Mouse (Mus musculus): ENCODE measurements around the gene Pigq. TPM values are rescaled to one million over a fixed set of nuclear protein-coding genes. Genes with fewer than 3 reads are reported as not detected.

Pigq gene
- polyA plus RNA-seq, 1 experiment from 2014 or later: 59.7 TPM

Other genes starting within 250 kb of the Pigq start
- gene Gng13, start 227.8 kb downstream of the Pigq start, polyA plus RNA-seq (2015; fragmentation: Nextera tagmentation; extraction: Ambion mirVana): 1.9 TPM in 2 replicates
- 20.6 and 22.7 TPM in 2 replicates for gene Chtf18, start 217.5 kb downstream of the Pigq start, polyA plus RNA-seq (2015; fragmentation: Nextera tagmentation; extraction: Ambion mirVana)
- 15.8 and 19.4 TPM in 2 replicates for gene Rpusd1, start 217.3 kb downstream of the Pigq start, polyA plus RNA-seq (2015; fragmentation: Nextera tagmentation; extraction: Ambion mirVana)
- gene Mslnl, start 208.9 kb downstream of the Pigq start, polyA plus RNA-seq (2015; fragmentation: Nextera tagmentation; extraction: Ambion mirVana): 0.05 TPM in 2 replicates
- gene Msln, start 190.6 kb downstream of the Pigq start, polyA plus RNA-seq (2015; fragmentation: Nextera tagmentation; extraction: Ambion mirVana): 27.7 and 33.3 TPM in 2 replicates
- gene Narfl, start 171.2 kb downstream of the Pigq start, polyA plus RNA-seq (2015; fragmentation: Nextera tagmentation; extraction: Ambion mirVana): 33.6 and 34.6 TPM in 2 replicates
- 36.8 and 41.1 TPM in 2 replicates for gene Haghl, start 159.3 kb downstream of the Pigq start, polyA plus RNA-seq (2015; fragmentation: Nextera tagmentation; extraction: Ambion mirVana)
- gene Ccdc78, start 158.4 kb downstream of the Pigq start, polyA plus RNA-seq (2015; fragmentation: Nextera tagmentation; extraction: Ambion mirVana): 0.16 and 0.27 TPM in 2 replicates
- 111 and 112 TPM in 2 replicates for gene Fam173a, start 152.0 kb downstream of the Pigq start, polyA plus RNA-seq (2015; fragmentation: Nextera tagmentation; extraction: Ambion mirVana)
- not detected in 2 replicates for gene AC134908.4, start 149.3 kb downstream of the Pigq start, polyA plus RNA-seq (2015; fragmentation: Nextera tagmentation; extraction: Ambion mirVana)
- 34.6 and 37.0 TPM in 2 replicates for gene Metrn, start 147.8 kb downstream of the Pigq start, polyA plus RNA-seq (2015; fragmentation: Nextera tagmentation; extraction: Ambion mirVana)
- 2.2 and 2.4 TPM in 2 replicates for gene Fbxl16, start 135.9 kb downstream of the Pigq start, polyA plus RNA-seq (2015; fragmentation: Nextera tagmentation; extraction: Ambion mirVana)
- gene Wdr24, start 121.3 kb downstream of the Pigq start, polyA plus RNA-seq (2015; fragmentation: Nextera tagmentation; extraction: Ambion mirVana): 23.4 and 25.5 TPM in 2 replicates
- gene Jmjd8, start 116.1 kb downstream of the Pigq start, polyA plus RNA-seq (2015; fragmentation: Nextera tagmentation; extraction: Ambion mirVana): 50.1 and 50.9 TPM in 2 replicates
- gene Stub1, start 111.5 kb downstream of the Pigq start, polyA plus RNA-seq (2015; fragmentation: Nextera tagmentation; extraction: Ambion mirVana): 303 and 321 TPM in 2 replicates
- 1.6 and 2.0 TPM in 2 replicates for gene Rhbdl1, start 107.6 kb downstream of the Pigq start, polyA plus RNA-seq (2015; fragmentation: Nextera tagmentation; extraction: Ambion mirVana)
- gene Gm20683, start 103.2 kb downstream of the Pigq start, polyA plus RNA-seq (2015; fragmentation: Nextera tagmentation; extraction: Ambion mirVana): 1.4 and 2.3 TPM in 2 replicates
- gene Rhot2, start 100.1 kb downstream of the Pigq start, polyA plus RNA-seq (2015; fragmentation: Nextera tagmentation; extraction: Ambion mirVana): 21.5 and 23.2 TPM in 2 replicates
- 11.3 and 11.9 TPM in 2 replicates for gene Wdr90, start 83.4 kb downstream of the Pigq start, polyA plus RNA-seq (2015; fragmentation: Nextera tagmentation; extraction: Ambion mirVana)
- gene Mcrip2, start 76.2 kb downstream of the Pigq start, polyA plus RNA-seq (2015; fragmentation: Nextera tagmentation; extraction: Ambion mirVana): 79.5 and 89.3 TPM in 2 replicates
- gene Mettl26, start 69.9 kb downstream of the Pigq start, polyA plus RNA-seq (2015; fragmentation: Nextera tagmentation; extraction: Ambion mirVana): 61.0 and 66.9 TPM in 2 replicates
- 0.16 and 0.55 TPM in 2 replicates for gene Wfikkn1, start 64.1 kb downstream of the Pigq start, polyA plus RNA-seq (2015; fragmentation: Nextera tagmentation; extraction: Ambion mirVana)
- 23.2 and 24.3 TPM in 2 replicates for gene Rab40c, start 25.2 kb downstream of the Pigq start, polyA plus RNA-seq (2015; fragmentation: Nextera tagmentation; extraction: Ambion mirVana)
- gene Nhlrc4, start within 50 bp of the Pigq start, polyA plus RNA-seq (2015; fragmentation: Nextera tagmentation; extraction: Ambion mirVana): 0.73 TPM in 1 of 2 replicates, not detected in the other
- 0.21 and 0.22 TPM in 2 replicates for gene A930017K11Rik, start 7.6 kb upstream of the Pigq start, polyA plus RNA-seq (2015; fragmentation: Nextera tagmentation; extraction: Ambion mirVana)
- gene Capn15, start 40.9 kb upstream of the Pigq start, polyA plus RNA-seq (2015; fragmentation: Nextera tagmentation; extraction: Ambion mirVana): 22.3 and 24.5 TPM in 2 replicates
- gene Rab11fip3, start 124.6 kb upstream of the Pigq start, polyA plus RNA-seq (2015; fragmentation: Nextera tagmentation; extraction: Ambion mirVana): 13.0 and 18.0 TPM in 2 replicates
- 49.6 and 51.5 TPM in 2 replicates for gene Decr2, start 145.4 kb upstream of the Pigq start, polyA plus RNA-seq (2015; fragmentation: Nextera tagmentation; extraction: Ambion mirVana)
- gene Nme4, start 150.7 kb upstream of the Pigq start, polyA plus RNA-seq (2015; fragmentation: Nextera tagmentation; extraction: Ambion mirVana): 92.1 and 97.1 TPM in 2 replicates
- gene Tmem8, start 168.4 kb upstream of the Pigq start, polyA plus RNA-seq (2015; fragmentation: Nextera tagmentation; extraction: Ambion mirVana): 12.1 and 15.1 TPM in 2 replicates
- 242 and 260 TPM in 2 replicates for gene Mrpl28, start 178.6 kb upstream of the Pigq start, polyA plus RNA-seq (2015; fragmentation: Nextera tagmentation; extraction: Ambion mirVana)
- 5.9 and 6.6 TPM in 2 replicates for gene Axin1, start 193.8 kb upstream of the Pigq start, polyA plus RNA-seq (2015; fragmentation: Nextera tagmentation; extraction: Ambion mirVana)